Mouse (Mus musculus) spleen, adult 18-20 months (tissue): ENCODE measurements around the gene Spns3.

Source experiments
- DNase-seq, 2 experiments: peaks; one replicate each; pipeline ENCODE4 v3.0.0; 2022; ENCODE audit warnings: mixed read lengths in 2 of 2

Gene Spns3

GRCm38 (mm10) chr11:72446311-72447105 lies 103.8 kb downstream of the Spns3 start:
- peak; percentile 58 to 74 for DNase-seq
